Mouse (Mus musculus) layer of hippocampus, adult 2 months (tissue): ENCODE data around the gene Kalrn. TPM values are rescaled to one million over a fixed set of nuclear protein-coding genes. Genes with fewer than 3 reads are reported as not detected.

ENCODE experiments used
- DNase-seq, 2 experiments: peaks; one replicate each; pipeline ENCODE4 v3.0.0; 2022; ENCODE audit warnings: low spot score in 2 of 2
- H3K27ac ChIP-seq: fragments of 200-600 bp; 2 replicates; pipeline ENCODE4 v1.8.1; 2022
- H3K4me3 ChIP-seq: fragments of 200-600 bp; 2 replicates; pipeline ENCODE4 v1.8.1; 2022; ENCODE audit warnings: mild to moderate bottlenecking
- CTCF ChIP-seq: fragments of 200-600 bp; conservative IDR thresholded peaks from 2 replicates; pipeline ENCODE4 v1.8.1; 2022; ENCODE audit warnings: antibody characterized with exemption, mild to moderate bottlenecking, moderate library complexity
- total RNA-seq, 2 experiments: library from RNA; stranded (reverse); gene quantifications; 2 replicates each; pipeline ENCODE4 v1.2.3; 2021

Gene Kalrn
- total RNA-seq, 2 experiments from 2014 or later: 533 to 549 TPM

- no peak for DNase-seq
- TF ChIP-seq CTCF: no peak
- no peak overlapping the region for H3K4me3 ChIP-seq
- peak overlapping the region; percentile 93 for H3K27ac ChIP-seq
Observed at GRCm38 (mm10) chr16:34235086-34235485, 338.2 kb downstream of the Kalrn start.

- no peak for DNase-seq
- no peak for TF ChIP-seq CTCF
- Histone ChIP-seq H3K4me3 (no peak overlapping the region), H3K27ac (peak overlapping the region; percentile 93)
Observed at GRCm38 (mm10) chr16:34231952-34232351, 341.4 kb downstream of the Kalrn start.

DNA sequence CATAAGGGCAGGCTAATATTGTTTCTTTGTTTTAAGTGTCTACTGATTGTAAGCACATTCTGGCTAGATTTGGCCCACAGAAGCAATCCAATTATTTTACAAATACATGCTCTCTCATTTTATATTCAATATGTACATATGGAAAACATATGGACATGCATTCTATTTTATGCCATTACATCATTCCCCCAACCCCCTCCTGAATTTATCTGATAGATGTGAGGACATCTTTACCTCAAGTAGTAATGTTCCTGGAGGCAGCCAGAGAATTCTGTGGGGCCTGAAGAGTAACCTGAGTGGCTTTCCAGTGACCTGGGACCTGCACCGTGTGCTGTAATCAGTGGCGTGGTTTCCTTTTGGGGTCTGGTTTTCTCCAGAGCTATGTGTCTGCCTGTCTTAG, 342.2 kb downstream of the Kalrn start:
- TF ChIP-seq CTCF: no peak

GRCm38 (mm10) chr16:34229350-34229749, 344.0 kb downstream of the Kalrn start:
- TF ChIP-seq CTCF: no peak
- DNase-seq: no peak
- Histone ChIP-seq H3K27ac (peak overlapping the region; percentile 93), H3K4me3 (no peak overlapping the region)

More for the DNA sequence above, 342.2 kb downstream of the Kalrn start:
- H3K4me3 ChIP-seq: no peak overlapping the region
- peak overlapping the region; percentile 93 for H3K27ac ChIP-seq
- DNase-seq: no peak

- no peak for TF ChIP-seq CTCF
- no peak overlapping the region for H3K4me3 ChIP-seq
- H3K27ac ChIP-seq: peak overlapping the region; percentile 93; the same call in 1 of the 2 replicates
- peak; percentile 57 to 77 for DNase-seq
Observed at GRCm38 (mm10) chr16:34228661-34229060, 344.7 kb downstream of the Kalrn start.

DNA sequence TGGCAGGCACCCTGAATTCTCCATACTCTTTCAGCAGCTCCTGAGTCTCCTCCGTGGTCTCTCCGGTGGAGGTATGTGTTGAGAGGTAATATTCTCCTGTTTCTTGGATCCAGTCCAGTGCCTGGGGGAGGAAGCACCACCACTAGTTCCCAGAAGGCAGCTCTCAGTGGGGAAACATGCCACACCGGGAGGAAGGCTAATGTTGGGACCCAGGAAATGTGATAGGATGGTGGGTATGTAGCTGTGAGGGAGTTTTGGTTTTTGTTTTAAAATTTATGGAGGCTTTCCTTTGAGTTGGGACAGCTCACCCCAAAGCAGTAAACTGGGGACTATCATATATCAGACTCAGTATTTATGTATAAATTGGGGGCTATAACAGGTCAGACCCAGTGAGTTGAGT, 361.2 kb downstream of the Kalrn start:
- DNase-seq: no peak
- Histone ChIP-seq H3K4me3 (no peak overlapping the region), H3K27ac (peak overlapping the region; percentile 70; the same call in 1 of the 2 replicates)
- no peak for TF ChIP-seq CTCF

DNA sequence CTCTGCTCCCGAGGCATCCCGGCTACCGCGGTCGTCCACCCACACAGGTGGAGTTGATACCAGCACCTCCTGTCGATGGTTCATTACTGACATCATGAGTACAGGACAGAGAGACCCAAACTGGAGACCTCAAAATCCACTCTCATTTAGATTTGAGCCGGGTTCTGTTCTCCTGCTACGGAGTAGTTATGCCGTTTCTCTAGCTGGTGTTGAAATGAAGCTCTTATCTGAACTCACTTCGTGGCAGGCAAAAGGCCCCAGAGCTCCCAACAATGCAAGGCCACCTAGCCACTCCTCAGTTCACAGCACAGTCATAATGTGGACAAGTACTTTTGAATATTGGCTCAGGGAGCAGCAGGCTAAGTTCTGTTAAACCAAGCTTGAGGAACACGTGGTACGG, 362.1 kb downstream of the Kalrn start:
- no peak for DNase-seq
- Histone ChIP-seq H3K27ac (peak overlapping the region; percentile 70; the same call in 1 of the 2 replicates), H3K4me3 (no peak overlapping the region)
- TF ChIP-seq CTCF: no peak

DNA sequence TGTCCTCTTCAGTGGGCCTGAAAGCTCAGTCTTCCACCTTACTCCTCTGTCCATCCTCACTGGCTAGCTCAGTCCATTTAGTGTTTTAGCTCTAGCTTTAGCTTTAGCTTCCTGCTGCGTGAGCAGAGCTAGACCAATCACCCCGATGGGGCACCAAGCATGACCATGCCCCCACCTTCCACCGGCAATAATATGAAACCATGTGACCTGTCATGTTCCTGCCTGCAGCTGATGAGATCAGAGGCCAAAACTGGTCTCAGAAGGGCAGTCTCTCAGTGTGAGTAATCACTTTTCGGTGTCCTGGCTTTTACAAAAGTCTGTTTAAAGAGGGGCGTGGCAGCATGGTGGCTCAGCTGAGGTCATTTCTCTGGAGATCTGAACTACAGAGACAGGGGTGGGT, 364.6 kb downstream of the Kalrn start:
- TF ChIP-seq CTCF: no peak
- Histone ChIP-seq H3K4me3 (no peak overlapping the region), H3K27ac (peak overlapping the region; percentile 54; the same call in 1 of the 2 replicates)
- no peak for DNase-seq

GRCm38 (mm10) chr16:34207972-34208371, 365.4 kb downstream of the Kalrn start:
- no peak for DNase-seq
- Histone ChIP-seq H3K4me3 (no peak overlapping the region), H3K27ac (peak overlapping the region; percentile 54; the same call in 1 of the 2 replicates)
- TF ChIP-seq CTCF: peak; percentile 53

GRCm38 (mm10) chr16:34204527-34205139, 368.7 kb downstream of the Kalrn start:
- no peak for DNase-seq
- peak overlapping the region; percentile 51; the same call in 1 of the 2 replicates for H3K27ac ChIP-seq
- TF ChIP-seq CTCF: no peak
- no peak overlapping the region for H3K4me3 ChIP-seq

DNA sequence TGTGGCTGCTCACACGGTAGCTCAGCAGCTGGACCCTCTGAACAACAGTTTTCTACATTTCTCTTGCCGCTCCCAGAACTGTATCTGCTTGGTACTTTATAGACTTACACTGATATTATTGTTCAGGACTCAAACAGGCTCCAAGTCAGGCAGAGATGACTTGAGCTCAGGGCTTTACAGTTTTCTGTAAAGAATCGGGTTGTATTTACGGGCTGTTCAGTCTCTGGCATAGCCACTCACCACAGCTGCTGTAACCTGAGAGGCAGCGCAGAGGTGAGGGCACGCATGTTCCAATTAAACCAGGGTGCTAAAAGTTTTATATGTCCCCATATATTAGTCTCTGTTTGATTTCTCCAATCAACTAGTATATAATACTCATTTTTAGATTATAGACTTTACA, 373.8 kb downstream of the Kalrn start:
- H3K4me3 ChIP-seq: no peak overlapping the region
- no peak for DNase-seq
- TF ChIP-seq CTCF: no peak
- H3K27ac ChIP-seq: peak overlapping the region; percentile 57; the same call in 1 of the 2 replicates

DNA sequence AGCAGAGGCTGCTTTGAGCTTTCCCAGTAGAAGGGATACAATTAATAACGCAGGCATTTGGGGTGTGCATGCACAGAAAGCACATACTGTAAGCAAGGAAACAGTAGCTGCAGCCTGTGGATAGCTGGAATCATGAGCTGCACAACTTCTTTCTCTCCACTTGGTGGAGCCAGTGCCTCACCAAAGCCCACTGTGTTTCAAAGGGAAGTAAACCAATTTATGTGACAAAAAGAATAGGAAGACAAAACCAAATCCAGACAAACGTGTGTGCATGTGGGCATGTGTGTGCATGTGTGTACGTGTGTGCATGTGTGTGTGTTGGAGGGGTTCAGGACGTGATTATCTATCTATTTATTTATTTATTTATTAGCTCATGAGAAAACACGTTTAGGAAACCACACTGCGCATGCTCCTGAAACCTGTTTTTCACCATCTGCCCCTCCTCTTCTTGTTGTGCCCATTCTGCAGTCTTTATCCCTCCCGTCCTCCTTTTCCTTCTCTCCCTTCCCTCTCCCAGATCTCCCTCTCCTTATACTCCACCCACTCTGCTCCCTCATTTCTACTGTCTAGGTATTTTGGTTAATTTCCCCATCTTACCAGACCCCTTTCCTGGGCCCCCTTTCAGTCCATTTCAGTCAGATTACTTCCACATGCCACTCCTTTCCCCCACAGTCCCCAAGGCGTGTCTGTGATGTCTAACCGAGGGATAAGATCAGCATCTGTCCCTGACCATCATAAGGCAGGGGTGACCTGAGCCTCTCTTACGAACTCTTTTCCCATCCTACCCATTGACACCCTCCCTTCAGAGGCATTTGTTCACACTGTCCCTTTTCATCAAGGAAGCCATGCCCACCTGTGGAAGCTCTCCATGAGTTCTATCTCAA, 380.1 kb downstream of the Kalrn start:
- no peak overlapping the region for H3K4me3 ChIP-seq

DNA sequence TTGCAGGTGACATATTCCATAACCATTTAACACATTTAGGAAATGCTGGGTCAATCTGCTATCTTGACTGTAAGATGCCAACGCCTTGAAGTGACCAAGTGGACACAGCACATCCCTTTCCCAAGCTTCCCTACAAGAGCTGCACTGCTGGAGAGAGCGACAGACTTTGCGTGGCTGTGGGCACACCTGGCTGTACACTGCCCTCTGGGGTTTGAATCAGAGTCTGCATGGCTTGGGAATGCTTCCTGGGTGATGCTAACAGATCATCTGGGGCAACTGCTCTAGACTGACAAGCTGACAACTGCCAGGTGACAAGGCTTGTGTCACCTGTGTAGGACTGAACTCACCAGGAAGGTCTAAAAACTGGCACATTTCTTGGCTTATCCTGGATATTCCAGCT, 388.6 kb downstream of the Kalrn start:
- peak; percentile 58 for TF ChIP-seq CTCF
- DNase-seq: no peak
- Histone ChIP-seq H3K27ac (peak overlapping the region; percentile 64), H3K4me3 (no peak overlapping the region)

More for the DNA sequence above, 380.1 kb downstream of the Kalrn start:
- peak; percentile 51 to 56 for DNase-seq
- peak overlapping the region; percentile 55 for H3K27ac ChIP-seq
- TF ChIP-seq CTCF: peak; percentile 87

GRCm38 (mm10) chr16:34183186-34183585, 390.1 kb downstream of the Kalrn start:
- no peak for TF ChIP-seq CTCF
- Histone ChIP-seq H3K4me3 (no peak overlapping the region), H3K27ac (peak overlapping the region; percentile 66)
- no peak for DNase-seq
